Mouse (Mus musculus) liver, postnatal 0 days (tissue): ENCODE results near the gene Tkt. TPM values are rescaled to one million over a fixed set of nuclear protein-coding genes. Genes with fewer than 3 reads are reported as not detected.
A peak's percentile ranks its signal among the peaks of the same experiment; 100 is the strongest.

Source experiments
- ATAC-seq: fragments of 200-750 bp; cut with Nextera tagmentation; 2 replicates; pipeline ENCODE4 v1.8.0; 2017; ENCODE audit warnings: mild to moderate bottlenecking, moderate library complexity
- DNase-seq: peaks from one replicate; pipeline ENCODE4 v3.0.0-alpha.2; 2016
- H3K27ac ChIP-seq: fragments of 300-500 bp; sonication (generic); 2 replicates; pipeline ENCODE4 v1.5.1; 2014; ENCODE audit warnings: antibody characterized with exemption, moderate library complexity, mild to moderate bottlenecking, low read depth
- H3K27me3 ChIP-seq: fragments of 300-500 bp; sonication (generic); 2 replicates; pipeline ENCODE4 v1.6.1; 2014; ENCODE audit warnings: low read length, control low read depth, mixed read lengths; ENCODE audit not compliant: insufficient read depth
- H3K36me3 ChIP-seq: fragments of 300-500 bp; sonication (generic); replicated peaks from 2 replicates; pipeline ENCODE4 v1.6.1; 2014; ENCODE audit warnings: mild to moderate bottlenecking, control low read depth, low read length, moderate library complexity, mixed read lengths; ENCODE audit not compliant: insufficient read depth
- H3K4me1 ChIP-seq: fragments of 300-500 bp; sonication (generic); 2 replicates; pipeline ENCODE4 v1.6.1; 2014; ENCODE audit warnings: antibody characterized with exemption, mild to moderate bottlenecking, control low read depth; ENCODE audit not compliant: insufficient read depth
- H3K4me2 ChIP-seq: fragments of 300-500 bp; sonication (generic); 2 replicates; pipeline ENCODE4 v1.6.1; 2014; ENCODE audit warnings: low read depth, mild to moderate bottlenecking, low read length, moderate library complexity, mixed read lengths
- H3K4me3 ChIP-seq: fragments of 300-500 bp; sonication (generic); 2 replicates; pipeline ENCODE4 v1.5.1; 2014; ENCODE audit warnings: low read depth, low read length
- H3K9ac ChIP-seq: fragments of 300-500 bp; sonication (generic); replicated peaks from 2 replicates; pipeline ENCODE4 v1.6.1; 2014; ENCODE audit warnings: mild to moderate bottlenecking, moderate library complexity
- H3K9me3 ChIP-seq: fragments of 300-500 bp; sonication (generic); 2 replicates; pipeline ENCODE4 v1.6.1; 2016; ENCODE audit warnings: mild to moderate bottlenecking, control low read depth, low read length, mixed read lengths
- CTCF ChIP-seq: sonication (generic); IDR thresholded peaks from 2 replicates; pipeline ENCODE4 v1.5.1; 2016; ENCODE audit warnings: antibody characterized with exemption, low read depth
- EP300 ChIP-seq: IDR thresholded peaks from 2 replicates; pipeline ENCODE4 v1.6.1; 2016; ENCODE audit warnings: antibody characterized with exemption, low read depth, mild to moderate bottlenecking
- WGBS: fragments of 180-500 bp; shearing (Covaris S2); extraction: QIAGEN DNeasy Blood & Tissue Kit; methylation state at CpG from one replicate; pipeline ENCODE4 v1.1.7; 2014; ENCODE audit not compliant: insufficient replicate concordance; 5-methylcytosine and 5-hydroxymethylcytosine counted together
- polyA plus RNA-seq: library from polyadenylated mRNA; unstranded; fragments of >200 nt; fragmentation: Nextera tagmentation; extraction: Ambion mirVana; gene quantifications from 2 replicates; pipeline ENCODE4 v1.2.1, GENCODE M21; 2015

The Tkt gene
- polyA plus RNA-seq, 1 experiment from 2014 or later = 110 TPM

DNA sequence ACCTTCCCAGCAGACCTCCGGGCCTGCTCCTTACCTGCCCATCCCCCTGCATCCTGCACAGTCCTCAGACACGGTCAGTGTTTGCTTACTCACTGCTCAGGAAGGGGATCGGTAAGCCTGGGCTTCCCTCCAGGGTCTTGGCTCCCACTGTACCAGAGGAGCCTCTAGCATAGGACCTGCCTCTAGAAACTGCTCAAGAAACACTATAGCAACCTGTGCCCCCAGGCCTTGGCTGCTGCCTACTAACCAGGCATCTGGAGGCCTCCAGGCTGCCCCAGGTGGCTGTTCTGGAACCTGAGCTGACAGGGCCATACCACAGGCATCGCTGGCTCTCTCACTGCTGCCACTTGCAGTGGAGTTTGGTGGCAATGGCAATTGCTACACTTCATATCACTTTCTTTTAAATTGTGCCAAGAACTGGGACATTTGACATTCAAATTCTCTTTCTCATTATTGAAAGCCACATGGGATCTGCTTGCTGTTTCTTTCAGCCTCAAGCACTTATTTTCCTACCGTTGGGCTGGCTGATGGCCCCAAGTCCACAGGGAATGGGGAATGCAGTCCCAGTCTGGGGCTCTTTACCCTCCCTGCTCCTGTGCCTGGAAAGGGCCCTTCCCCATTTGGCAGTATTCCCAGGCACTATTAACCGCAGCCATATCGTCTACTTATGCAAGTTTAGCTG lies 38.8 kb downstream of the Tkt start:
- no peak overlapping the region for H3K4me3 ChIP-seq
- 52% methylated on average over 7 of the region's 7 CpGs for WGBS
- no peak overlapping the region for H3K9ac ChIP-seq
- no peak for TF ChIP-seq CTCF
- no peak for TF ChIP-seq EP300
- H3K4me2 ChIP-seq = no peak overlapping the region
- H3K9me3 ChIP-seq = no peaks in the 10 kb centered on the region
- no peak overlapping the region for H3K27ac ChIP-seq
- H3K36me3 ChIP-seq = no peaks in the 10 kb centered on the region
- DNase-seq (no peak), ATAC-seq (no peak)
- H3K27me3 ChIP-seq = no peaks in the 10 kb centered on the region
- H3K4me1 ChIP-seq = peaks cover 5% of the 10 kb centered on the region

DNA sequence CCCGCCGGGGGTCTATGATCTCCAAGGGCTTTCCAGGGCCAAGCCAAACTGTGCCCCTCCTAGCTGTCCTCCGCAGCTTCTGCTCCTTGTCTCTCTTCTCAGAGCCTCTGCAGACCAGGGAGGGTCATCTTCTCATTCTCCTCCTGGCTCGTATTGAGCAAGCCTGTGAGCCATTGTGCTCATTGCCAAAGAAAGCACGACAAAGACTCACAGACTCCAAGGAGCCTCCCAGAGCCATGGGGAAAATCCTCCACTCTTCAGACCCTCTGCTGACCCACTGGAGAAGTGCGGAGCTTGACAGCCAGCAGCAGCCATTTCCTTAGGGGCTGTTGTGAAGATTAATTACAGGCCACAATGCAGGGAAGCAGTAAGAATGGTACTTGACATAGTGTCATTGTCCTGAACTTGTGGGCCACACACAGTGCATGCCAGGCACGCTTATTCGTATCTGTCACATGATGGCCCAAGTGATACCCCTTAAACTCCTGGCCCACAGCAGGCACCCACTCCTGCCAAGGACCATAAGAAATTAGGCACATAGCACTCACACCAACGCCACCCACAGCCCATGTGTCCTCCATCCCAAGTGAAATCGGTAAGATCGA lies 42.0 kb downstream of the Tkt start:
- H3K4me1 ChIP-seq = peaks cover 10% of the 10 kb centered on the region
- H3K9me3 ChIP-seq = no peaks in the 10 kb centered on the region
- H3K4me2 ChIP-seq = no peak overlapping the region
- TF ChIP-seq CTCF (no peak), EP300 (no peak)
- H3K9ac ChIP-seq = no peak overlapping the region
- DNase-seq = no peak
- ATAC-seq = no peak
- no peak overlapping the region for H3K27ac ChIP-seq
- no peak overlapping the region for H3K4me3 ChIP-seq
- H3K36me3 ChIP-seq = 0 out of 2 replicates have a peak, but pooled peaks cover 3% of the 10 kb centered on the region
- 70% methylated on average over 11 of the region's 11 CpGs for WGBS
- no peaks in the 10 kb centered on the region for H3K27me3 ChIP-seq

DNA sequence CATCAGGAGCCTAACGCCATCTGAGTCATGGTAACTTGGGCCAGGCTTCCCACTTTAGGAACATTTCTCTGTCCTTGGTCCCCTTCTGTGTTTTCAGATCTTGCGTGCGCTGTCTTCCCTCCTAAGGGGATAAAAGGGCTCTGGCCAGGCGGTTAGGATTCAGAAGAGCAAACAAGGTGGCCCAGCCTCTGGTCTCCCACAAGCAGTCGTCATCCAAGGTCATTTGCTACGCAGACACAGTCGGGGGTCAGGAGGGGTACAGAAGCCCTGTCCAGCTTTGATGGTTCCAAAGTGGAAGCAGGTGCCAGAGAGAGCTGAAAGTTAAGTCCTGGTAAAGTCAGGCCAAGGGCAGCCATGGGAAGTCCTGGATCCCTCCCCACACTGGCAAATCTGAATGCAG lies 42.8 kb downstream of the Tkt start:
- H3K4me1 ChIP-seq = peaks cover 10% of the 10 kb centered on the region
- no peak overlapping the region for H3K4me3 ChIP-seq
- no peak overlapping the region for H3K27ac ChIP-seq
- no peak overlapping the region for H3K4me2 ChIP-seq
- H3K36me3 ChIP-seq = peaks cover 5% of the 10 kb centered on the region; the same call in 1 of the 2 replicates
- DNase-seq (no peak), ATAC-seq (no peak)
- 64% methylated on average over 7 of the region's 7 CpGs for WGBS
- no peaks in the 10 kb centered on the region for H3K9me3 ChIP-seq
- H3K27me3 ChIP-seq = no peaks in the 10 kb centered on the region
- no peak overlapping the region for H3K9ac ChIP-seq
- no peak for TF ChIP-seq EP300
- no peak for TF ChIP-seq CTCF

DNA sequence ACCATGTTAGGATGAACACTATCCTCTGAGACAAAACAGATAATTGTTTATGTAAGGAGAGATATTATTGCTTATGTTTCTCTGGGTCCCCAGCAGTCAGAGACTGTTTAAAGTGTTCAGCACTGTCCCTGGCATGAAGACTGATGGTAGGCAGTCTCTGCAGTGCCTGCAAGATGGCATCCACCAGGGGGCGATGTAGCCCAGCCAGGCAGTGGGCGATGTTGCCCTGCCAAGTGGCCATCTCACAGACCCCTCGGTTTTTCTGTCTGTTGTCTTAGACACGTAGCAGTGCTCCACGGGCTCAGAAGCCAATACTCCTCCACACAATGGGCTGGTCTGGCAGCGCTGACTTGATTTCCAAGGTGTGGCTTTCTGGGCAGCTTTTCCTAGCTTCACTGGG lies 43.3 kb downstream of the Tkt start:
- H3K27me3 ChIP-seq = no peaks in the 10 kb centered on the region
- no peak overlapping the region for H3K9ac ChIP-seq
- H3K4me3 ChIP-seq = no peak overlapping the region
- H3K27ac ChIP-seq = no peak overlapping the region
- ATAC-seq (peak; percentile 40; the same call in 1 of the 2 replicates), DNase-seq (peak; percentile 87)
- no peaks in the 10 kb centered on the region for H3K9me3 ChIP-seq
- H3K4me2 ChIP-seq = no peak overlapping the region
- WGBS = 10% methylated on average over 6 of the region's 6 CpGs
- peaks cover 7% of the 10 kb centered on the region; the same call in 1 of the 2 replicates for H3K36me3 ChIP-seq
- peak; percentile 98 for TF ChIP-seq CTCF
- TF ChIP-seq EP300 = no peak
- peaks cover 10% of the 10 kb centered on the region for H3K4me1 ChIP-seq

DNA sequence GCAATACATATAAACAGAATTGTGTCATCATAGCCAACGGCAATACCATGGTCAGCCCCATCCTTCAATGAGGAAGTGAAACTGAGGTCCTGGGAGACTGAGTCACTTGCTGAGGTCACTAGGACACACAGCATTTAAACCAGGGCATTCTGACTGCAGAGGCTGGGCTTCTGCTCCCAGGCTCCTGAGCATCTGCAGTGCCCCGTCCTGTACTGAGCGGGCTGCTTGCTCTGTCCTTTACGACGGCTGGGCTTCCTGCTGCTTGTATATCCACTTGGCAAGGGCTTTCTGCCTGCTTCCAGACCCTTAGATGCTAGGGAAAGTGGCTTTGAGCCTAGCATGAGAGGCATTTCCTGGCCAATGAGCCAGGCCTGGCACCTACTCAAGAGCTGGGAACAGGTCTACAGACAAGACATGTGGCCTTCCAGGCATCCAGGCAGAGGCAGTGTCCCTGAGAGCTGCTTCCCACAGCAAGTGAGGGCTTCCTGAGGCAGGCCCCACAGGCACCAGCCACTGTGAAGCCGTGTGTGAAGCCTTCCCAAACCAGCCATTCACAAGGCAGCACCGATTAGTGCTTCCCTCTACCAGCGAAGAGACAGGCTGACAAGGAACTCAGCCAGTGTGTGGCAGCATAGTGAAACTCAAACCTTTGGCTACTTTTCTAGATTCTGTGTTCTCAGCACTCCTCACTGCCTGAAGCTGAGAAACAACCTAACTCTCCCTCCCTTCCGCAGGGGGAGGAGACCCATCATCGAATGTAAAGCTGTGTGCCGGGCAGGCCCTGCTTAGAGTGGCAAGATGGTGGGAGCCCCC lies 45.3 kb downstream of the Tkt start:
- Histone ChIP-seq H3K27ac (peak overlapping the region; percentile 78), H3K4me2 (no peak overlapping the region), H3K36me3 (peaks cover 18% of the 10 kb centered on the region), H3K9me3 (no peaks in the 10 kb centered on the region), H3K27me3 (no peaks in the 10 kb centered on the region), H3K9ac (no peak overlapping the region), H3K4me1 (peaks cover 10% of the 10 kb centered on the region), H3K4me3 (no peak overlapping the region)
- ATAC-seq (peak; percentile 60), DNase-seq (peak; percentile 42)
- peak; percentile 34; the same call in 1 of the 2 replicates for TF ChIP-seq CTCF
- TF ChIP-seq EP300 = no peak
- WGBS = 36% methylated on average over 11 of the region's 11 CpGs
